Mouse (Mus musculus) gastrocnemius, postnatal 25 days (tissue): Measurements from ENCODE around the gene Rps6ka2. TPM values are rescaled to one million over a fixed set of nuclear protein-coding genes. Genes with fewer than 3 reads are reported as not detected.

Experiments
- DNase-seq: peaks from one replicate; pipeline ENCODE4 v3.0.0; 2022
- total RNA-seq, 2 experiments: library from RNA; stranded (reverse); gene quantifications; 1 replicate in 1 of 2; 2 replicates in 1 of 2; pipeline ENCODE4 v1.2.3; 2021

The Rps6ka2 gene
- total RNA-seq, 2 experiments from 2014 or later, result 75.7 to 86.2 TPM

GRCm38 (mm10) chr17:7219044-7219718 is 49.3 kb downstream of the Rps6ka2 start:
- no peak for DNase-seq

GRCm38 (mm10) chr17:7221310-7221709 is 51.4 kb downstream of the Rps6ka2 start:
- no peak for DNase-seq

- no peak for DNase-seq
Observed at GRCm38 (mm10) chr17:7222198-7222597, 52.3 kb downstream of the Rps6ka2 start.

GRCm38 (mm10) chr17:7228545-7228944 is 58.6 kb downstream of the Rps6ka2 start:
- no peak for DNase-seq

- no peak for DNase-seq
Observed at GRCm38 (mm10) chr17:7231312-7231711, 61.4 kb downstream of the Rps6ka2 start.

GRCm38 (mm10) chr17:7231790-7232189 is 61.9 kb downstream of the Rps6ka2 start:
- DNase-seq, result no peak

- DNase-seq, result no peak
Observed at GRCm38 (mm10) chr17:7232400-7232799, 62.5 kb downstream of the Rps6ka2 start.

GRCm38 (mm10) chr17:7233197-7233596 is 63.3 kb downstream of the Rps6ka2 start:
- no peak for DNase-seq

- DNase-seq, result no peak
Observed at GRCm38 (mm10) chr17:7237706-7238105, 67.8 kb downstream of the Rps6ka2 start.

GRCm38 (mm10) chr17:7238766-7239165 is 68.9 kb downstream of the Rps6ka2 start:
- no peak for DNase-seq

- no peak for DNase-seq
Observed at GRCm38 (mm10) chr17:7240526-7240925, 70.6 kb downstream of the Rps6ka2 start.

GRCm38 (mm10) chr17:7245078-7245477 is 75.2 kb downstream of the Rps6ka2 start:
- no peak for DNase-seq

- no peak for DNase-seq
Observed at GRCm38 (mm10) chr17:7246893-7247556, 77.1 kb downstream of the Rps6ka2 start.

- DNase-seq, result no peak
Observed at GRCm38 (mm10) chr17:7250373-7250772, 80.5 kb downstream of the Rps6ka2 start.

GRCm38 (mm10) chr17:7257208-7257607 is 87.3 kb downstream of the Rps6ka2 start:
- no peak for DNase-seq

- DNase-seq, result no peak
Observed at GRCm38 (mm10) chr17:7258748-7259359, 88.9 kb downstream of the Rps6ka2 start.

- DNase-seq, result no peak
Observed at GRCm38 (mm10) chr17:7260360-7260759, 90.4 kb downstream of the Rps6ka2 start.

GRCm38 (mm10) chr17:7262056-7262455 is 92.1 kb downstream of the Rps6ka2 start:
- no peak for DNase-seq

- DNase-seq, result no peak
Observed at GRCm38 (mm10) chr17:7262620-7263019, 92.7 kb downstream of the Rps6ka2 start.

GRCm38 (mm10) chr17:7264610-7265009 is 94.7 kb downstream of the Rps6ka2 start:
- no peak for DNase-seq

GRCm38 (mm10) chr17:7265291-7265690 is 95.4 kb downstream of the Rps6ka2 start:
- no peak for DNase-seq

GRCm38 (mm10) chr17:7265705-7266368 is 95.9 kb downstream of the Rps6ka2 start:
- DNase-seq, result no peak

GRCm38 (mm10) chr17:7267843-7268242 is 97.9 kb downstream of the Rps6ka2 start:
- no peak for DNase-seq
